Mouse (Mus musculus) stomach, embryonic 14.5 days (tissue): ENCODE results near the gene Elk3. TPM values are rescaled to one million over a fixed set of nuclear protein-coding genes. Genes with fewer than 3 reads are reported as not detected.

Experiments used
- ATAC-seq: fragments of 200-750 bp; cut with Nextera tagmentation; 2 replicates; pipeline ENCODE4 v1.8.0; 2017; ENCODE audit warnings: low read depth, moderate TSS enrichment; ENCODE audit not compliant: insufficient number of reproducible peaks, insufficient read depth, low FRiP score
- H3K27ac ChIP-seq: fragments of 300-500 bp; sonication (generic); 2 replicates; pipeline ENCODE4 v1.5.1; 2014; ENCODE audit warnings: mild to moderate bottlenecking, low read length, moderate library complexity, mixed read lengths
- H3K27me3 ChIP-seq: fragments of 300-500 bp; sonication (generic); 2 replicates; pipeline ENCODE4 v1.6.1; 2014; ENCODE audit warnings: low read length, control low read depth, mixed read lengths; ENCODE audit not compliant: control insufficient read depth, insufficient read depth
- H3K36me3 ChIP-seq: fragments of 300-500 bp; sonication (generic); 2 replicates; pipeline ENCODE4 v1.6.1; 2014; ENCODE audit warnings: mild to moderate bottlenecking, control low read depth, low read length, moderate library complexity, mixed read lengths; ENCODE audit not compliant: control insufficient read depth, insufficient read depth
- H3K4me1 ChIP-seq: fragments of 300-500 bp; sonication (generic); 2 replicates; pipeline ENCODE4 v1.6.1; 2014; ENCODE audit warnings: low read length, control low read depth, mixed read lengths; ENCODE audit not compliant: control insufficient read depth, insufficient read depth
- H3K4me2 ChIP-seq: fragments of 300-500 bp; sonication (generic); replicated peaks from 2 replicates; pipeline ENCODE4 v1.6.1; 2014; ENCODE audit warnings: low read depth, low read length, control low read depth
- H3K4me3 ChIP-seq: fragments of 300-500 bp; sonication (generic); 2 replicates; pipeline ENCODE4 v1.5.1; 2014; ENCODE audit warnings: low read depth, low read length, control low read depth
- H3K9ac ChIP-seq: fragments of 300-500 bp; sonication (generic); replicated peaks from 2 replicates; pipeline ENCODE4 v1.6.1; 2014; ENCODE audit warnings: low read depth, mild to moderate bottlenecking, control low read depth, low read length, moderate library complexity, mixed read lengths
- H3K9me3 ChIP-seq: fragments of 300-500 bp; sonication (generic); 2 replicates; pipeline ENCODE4 v1.6.1; 2016; ENCODE audit warnings: low read depth, low read length, control low read depth; ENCODE audit not compliant: control insufficient read depth
- WGBS: fragments of 180-500 bp; shearing (Covaris S2); extraction: QIAGEN DNeasy Blood & Tissue Kit; methylation state at CpG from one replicate; pipeline ENCODE4 v1.1.7; 2014; 5-methylcytosine and 5-hydroxymethylcytosine counted together
- polyA plus RNA-seq: library from polyadenylated mRNA; unstranded; fragments of >200 nt; fragmentation: Nextera tagmentation; extraction: Ambion mirVana; gene quantifications from 2 replicates; pipeline ENCODE4 v1.2.1, GENCODE M21; 2014

Gene Elk3
- polyA plus RNA-seq, 1 experiment from 2014 or later: 36.6 TPM

- no peak for ATAC-seq
- WGBS: 90% methylated on average over 7 of the region's 7 CpGs
- H3K4me2 ChIP-seq: no peak overlapping the region
Measured at GRCm38 (mm10) chr10:93266521-93266920, 44.4 kb downstream of the Elk3 start.

GRCm38 (mm10) chr10:93265833-93266232 lies 45.1 kb downstream of the Elk3 start:
- no peak overlapping the region for H3K4me3 ChIP-seq
- no peak for ATAC-seq
- no peak overlapping the region for H3K9ac ChIP-seq
- H3K4me2 ChIP-seq: no peak overlapping the region
- H3K36me3 ChIP-seq: peaks cover 19% of the 10 kb centered on the region
- H3K27me3 ChIP-seq: no peaks in the 10 kb centered on the region
- peaks cover 21% of the 10 kb centered on the region for H3K4me1 ChIP-seq
- WGBS: 90% methylated on average over 9 of the region's 9 CpGs
- no peak overlapping the region for H3K27ac ChIP-seq
- H3K9me3 ChIP-seq: no peaks in the 10 kb centered on the region

More at GRCm38 (mm10) chr10:93266521-93266920, 44.4 kb downstream of the Elk3 start:
- peaks cover 14% of the 10 kb centered on the region for H3K4me1 ChIP-seq
- H3K9me3 ChIP-seq: no peaks in the 10 kb centered on the region
- peaks cover 19% of the 10 kb centered on the region for H3K36me3 ChIP-seq
- H3K4me3 ChIP-seq: no peak overlapping the region
- H3K9ac ChIP-seq: no peak overlapping the region
- no peaks in the 10 kb centered on the region for H3K27me3 ChIP-seq
- no peak overlapping the region for H3K27ac ChIP-seq

GRCm38 (mm10) chr10:93264001-93264400 lies 46.9 kb downstream of the Elk3 start:
- Histone ChIP-seq H3K36me3 (peaks cover 19% of the 10 kb centered on the region), H3K27ac (no peak overlapping the region), H3K9ac (no peak overlapping the region), H3K27me3 (no peaks in the 10 kb centered on the region), H3K4me1 (peaks cover 16% of the 10 kb centered on the region), H3K4me2 (no peak overlapping the region), H3K4me3 (no peak overlapping the region), H3K9me3 (no peaks in the 10 kb centered on the region)
- no peak for ATAC-seq
- 84% methylated on average over 5 of the region's 5 CpGs for WGBS

- peaks cover 16% of the 10 kb centered on the region for H3K4me1 ChIP-seq
Measured at GRCm38 (mm10) chr10:93263431-93263830, 47.5 kb downstream of the Elk3 start.

GRCm38 (mm10) chr10:93261981-93262499 lies 48.9 kb downstream of the Elk3 start:
- H3K4me3 ChIP-seq: no peak overlapping the region

More at GRCm38 (mm10) chr10:93263431-93263830, 47.5 kb downstream of the Elk3 start:
- ATAC-seq: no peak
- Histone ChIP-seq H3K36me3 (peaks cover 19% of the 10 kb centered on the region), H3K4me3 (no peak overlapping the region), H3K9ac (no peak overlapping the region), H3K4me2 (no peak overlapping the region), H3K27me3 (no peaks in the 10 kb centered on the region), H3K9me3 (no peaks in the 10 kb centered on the region), H3K27ac (no peak overlapping the region)
- 83% methylated on average over 8 of the region's 8 CpGs for WGBS

GRCm38 (mm10) chr10:93261132-93261980 lies 49.6 kb downstream of the Elk3 start:
- 0 out of 2 replicates have a peak overlapping the region, but pooled peaks have one; percentile 22 for H3K4me2 ChIP-seq
- H3K36me3 ChIP-seq: peaks cover 19% of the 10 kb centered on the region
- H3K27me3 ChIP-seq: no peaks in the 10 kb centered on the region
- no peak for ATAC-seq
- no peaks in the 10 kb centered on the region for H3K9me3 ChIP-seq
- H3K4me3 ChIP-seq: no peak overlapping the region
- H3K27ac ChIP-seq: peak overlapping the region; percentile 39; the same call in 1 of the 2 replicates
- 0 out of 2 replicates have a peak overlapping the region, but pooled peaks have one; percentile 6 for H3K9ac ChIP-seq
- peaks cover 16% of the 10 kb centered on the region for H3K4me1 ChIP-seq
- WGBS: 17% methylated on average over 16 of the region's 16 CpGs

More at GRCm38 (mm10) chr10:93261981-93262499, 48.9 kb downstream of the Elk3 start:
- Histone ChIP-seq H3K27me3 (no peaks in the 10 kb centered on the region), H3K4me2 (peak overlapping the region; percentile 22; the same call in 1 of the 2 replicates), H3K9ac (0 out of 2 replicates have a peak overlapping the region, but pooled peaks have one; percentile 6), H3K9me3 (no peaks in the 10 kb centered on the region), H3K27ac (peak overlapping the region; percentile 39; the same call in 1 of the 2 replicates), H3K4me1 (peaks cover 16% of the 10 kb centered on the region), H3K36me3 (peaks cover 19% of the 10 kb centered on the region)
- ATAC-seq: peak; percentile 80
- 14% methylated on average over 15 of the region's 15 CpGs for WGBS

GRCm38 (mm10) chr10:93259826-93260225 lies 51.1 kb downstream of the Elk3 start:
- Histone ChIP-seq H3K9me3 (no peaks in the 10 kb centered on the region), H3K27me3 (no peaks in the 10 kb centered on the region), H3K9ac (no peak overlapping the region), H3K36me3 (peaks cover 13% of the 10 kb centered on the region), H3K4me1 (peaks cover 16% of the 10 kb centered on the region), H3K4me2 (no peak overlapping the region), H3K27ac (no peak overlapping the region), H3K4me3 (no peak overlapping the region)
- no peak for ATAC-seq
- WGBS: 83% methylated on average over 5 of the region's 5 CpGs

- no peak for ATAC-seq
- WGBS: 58% methylated on average over 13 of the region's 13 CpGs
- H3K27ac ChIP-seq: no peak overlapping the region
- H3K9ac ChIP-seq: no peak overlapping the region
- no peak overlapping the region for H3K4me2 ChIP-seq
- H3K4me3 ChIP-seq: no peak overlapping the region
- no peaks in the 10 kb centered on the region for H3K4me1 ChIP-seq
- H3K9me3 ChIP-seq: no peaks in the 10 kb centered on the region
- no peaks in the 10 kb centered on the region for H3K27me3 ChIP-seq
- peaks cover 7% of the 10 kb centered on the region; the same call in 1 of the 2 replicates for H3K36me3 ChIP-seq
Measured at GRCm38 (mm10) chr10:93255294-93255693, 55.6 kb downstream of the Elk3 start.
